Mouse (Mus musculus): ENCODE data around the gene Rpf2. TPM values are rescaled to one million over a fixed set of nuclear protein-coding genes. Genes with fewer than 3 reads are reported as not detected.

Gene Rpf2
- total RNA-seq, 1 experiment from 2014 or later = 20.0 TPM

Other genes with a start within 250 kb of the Rpf2 start
- 2.8 TPM in 2 replicates for gene Mfsd4b1, start 221.8 kb downstream of the Rpf2 start, total RNA-seq (2021)
- gene Slc16a10, start 104.8 kb downstream of the Rpf2 start, total RNA-seq (2021) = 23.2 and 25.2 TPM in 2 replicates
- 40.8 and 63.8 TPM in 2 replicates for gene Gtf3c6, start 11.1 kb upstream of the Rpf2 start, total RNA-seq (2021)
- gene Amd1, start 55.1 kb upstream of the Rpf2 start, total RNA-seq (2021) = 41.1 and 55.9 TPM in 2 replicates
- 14.1 and 19.0 TPM in 2 replicates for gene Cdk19, start 92.5 kb upstream of the Rpf2 start, total RNA-seq (2021)

All from adrenal gland, postnatal 25 days (tissue).